Mouse (Mus musculus) intestine, embryonic 16.5 days (tissue): ENCODE measurements around the gene A230072I06Rik. TPM values are rescaled to one million over a fixed set of nuclear protein-coding genes. Genes with fewer than 3 reads are reported as not detected.

Experiments used
- ATAC-seq: fragments of 200-750 bp; cut with Nextera tagmentation; 2 replicates; pipeline ENCODE4 v1.8.0; 2017; ENCODE audit warnings: moderate TSS enrichment, moderate library complexity
- H3K27ac ChIP-seq: fragments of 300-500 bp; sonication (generic); 2 replicates; pipeline ENCODE4 v1.5.1; 2014; ENCODE audit warnings: mild to moderate bottlenecking, low read length
- H3K27me3 ChIP-seq: fragments of 300-500 bp; sonication (generic); replicated peaks from 2 replicates; pipeline ENCODE4 v1.6.1; 2014; ENCODE audit warnings: low read length, control low read depth, mixed read lengths; ENCODE audit not compliant: control insufficient read depth, insufficient read depth
- H3K36me3 ChIP-seq: fragments of 300-500 bp; sonication (generic); 2 replicates; pipeline ENCODE4 v1.6.1; 2014; ENCODE audit warnings: low read length, control low read depth; ENCODE audit not compliant: control insufficient read depth, insufficient read depth
- H3K4me1 ChIP-seq: fragments of 300-500 bp; sonication (generic); 2 replicates; pipeline ENCODE4 v1.6.1; 2014; ENCODE audit warnings: low read length, control low read depth, mixed read lengths; ENCODE audit not compliant: control insufficient read depth, insufficient read depth
- H3K4me2 ChIP-seq: fragments of 300-500 bp; sonication (generic); 2 replicates; pipeline ENCODE4 v1.6.1; 2014; ENCODE audit warnings: low read depth, low read length, control low read depth
- H3K4me3 ChIP-seq: fragments of 300-500 bp; sonication (generic); 2 replicates; pipeline ENCODE4 v1.5.1; 2014; ENCODE audit warnings: mild to moderate bottlenecking, low read length
- H3K9ac ChIP-seq: fragments of 300-500 bp; sonication (generic); 2 replicates; pipeline ENCODE4 v1.6.1; 2014; ENCODE audit warnings: low read depth, low read length
- H3K9me3 ChIP-seq: fragments of 300-500 bp; sonication (generic); 2 replicates; pipeline ENCODE4 v1.6.1; 2016; ENCODE audit warnings: low read length, control low read depth; ENCODE audit not compliant: control insufficient read depth
- WGBS: fragments of 180-500 bp; shearing (Covaris S2); extraction: QIAGEN DNeasy Blood & Tissue Kit; methylation state at CpG from one replicate; pipeline ENCODE4 v1.1.7; 2014; 5-methylcytosine and 5-hydroxymethylcytosine counted together
- polyA plus RNA-seq: library from polyadenylated mRNA; unstranded; fragments of >200 nt; fragmentation: Nextera tagmentation; extraction: Ambion mirVana; gene quantifications from 2 replicates; pipeline ENCODE4 v1.2.1, GENCODE M21; 2015

A230072I06Rik gene
- polyA plus RNA-seq, 1 experiment from 2014 or later: not detected

GRCm38 (mm10) chr8:12267863-12268262 is 10.8 kb upstream of the A230072I06Rik start:
- H3K36me3 ChIP-seq: no peaks in the 10 kb centered on the region
- WGBS: 67% methylated on average over 5 of the region's 5 CpGs
- H3K4me1 ChIP-seq: no peaks in the 10 kb centered on the region
- no peak overlapping the region for H3K27ac ChIP-seq
- ATAC-seq: no peak
- no peaks in the 10 kb centered on the region for H3K9me3 ChIP-seq
- no peak overlapping the region for H3K4me2 ChIP-seq
- no peak overlapping the region for H3K4me3 ChIP-seq
- no peak overlapping the region for H3K9ac ChIP-seq
- no peaks in the 10 kb centered on the region for H3K27me3 ChIP-seq

GRCm38 (mm10) chr8:12268306-12268829 is 10.3 kb upstream of the A230072I06Rik start:
- H3K27ac ChIP-seq: no peak overlapping the region
- WGBS: 59% methylated on average over 14 of the region's 14 CpGs
- H3K36me3 ChIP-seq: no peaks in the 10 kb centered on the region
- no peak overlapping the region for H3K4me3 ChIP-seq
- no peak overlapping the region for H3K9ac ChIP-seq
- no peaks in the 10 kb centered on the region for H3K27me3 ChIP-seq
- no peaks in the 10 kb centered on the region for H3K9me3 ChIP-seq
- H3K4me1 ChIP-seq: no peaks in the 10 kb centered on the region
- H3K4me2 ChIP-seq: no peak overlapping the region
- no peak for ATAC-seq

- no peaks in the 10 kb centered on the region for H3K27me3 ChIP-seq
- peak overlapping the region; percentile 36; the same call in 1 of the 2 replicates for H3K9ac ChIP-seq
- no peak overlapping the region for H3K4me2 ChIP-seq
- H3K4me3 ChIP-seq: no peak overlapping the region
- H3K27ac ChIP-seq: peak overlapping the region; percentile 37; the same call in 1 of the 2 replicates
- H3K4me1 ChIP-seq: peaks cover 8% of the 10 kb centered on the region
- H3K36me3 ChIP-seq: no peaks in the 10 kb centered on the region
- no peaks in the 10 kb centered on the region for H3K9me3 ChIP-seq
- WGBS: 54% methylated on average over 13 of the region's 13 CpGs
- ATAC-seq: no peak
Observed at GRCm38 (mm10) chr8:12279482-12280192, 1.0 kb downstream of the A230072I06Rik start.

- WGBS: 80% methylated on average over 22 of the region's 22 CpGs
- H3K27ac ChIP-seq: no peak overlapping the region
Observed at GRCm38 (mm10) chr8:12282128-12282527, 3.5 kb downstream of the A230072I06Rik start.

GRCm38 (mm10) chr8:12290551-12290950 is 11.9 kb downstream of the A230072I06Rik start:
- H3K4me3 ChIP-seq: no peak overlapping the region
- no peak overlapping the region for H3K9ac ChIP-seq
- H3K4me1 ChIP-seq: no peaks in the 10 kb centered on the region
- H3K36me3 ChIP-seq: no peaks in the 10 kb centered on the region
- no peaks in the 10 kb centered on the region for H3K9me3 ChIP-seq
- H3K4me2 ChIP-seq: no peak overlapping the region
- H3K27me3 ChIP-seq: no peaks in the 10 kb centered on the region
- H3K27ac ChIP-seq: no peak overlapping the region
- no peak for ATAC-seq

More at GRCm38 (mm10) chr8:12282128-12282527, 3.5 kb downstream of the A230072I06Rik start:
- Histone ChIP-seq H3K4me3 (no peak overlapping the region), H3K4me2 (no peak overlapping the region), H3K4me1 (peaks cover 8% of the 10 kb centered on the region), H3K9me3 (no peaks in the 10 kb centered on the region), H3K9ac (no peak overlapping the region), H3K27me3 (no peaks in the 10 kb centered on the region), H3K36me3 (no peaks in the 10 kb centered on the region)
- ATAC-seq: no peak

- Histone ChIP-seq H3K27ac (no peak overlapping the region), H3K27me3 (no peaks in the 10 kb centered on the region), H3K9ac (no peak overlapping the region), H3K36me3 (no peaks in the 10 kb centered on the region), H3K9me3 (no peaks in the 10 kb centered on the region), H3K4me2 (no peak overlapping the region), H3K4me3 (no peak overlapping the region), H3K4me1 (no peaks in the 10 kb centered on the region)
- 62% methylated on average over 10 of the region's 10 CpGs for WGBS
- no peak for ATAC-seq
Observed at GRCm38 (mm10) chr8:12298326-12298950, 19.8 kb downstream of the A230072I06Rik start.

GRCm38 (mm10) chr8:12301998-12302397 is 23.4 kb downstream of the A230072I06Rik start:
- no peaks in the 10 kb centered on the region for H3K9me3 ChIP-seq
- no peak overlapping the region for H3K27ac ChIP-seq

GRCm38 (mm10) chr8:12312975-12313734 is 34.5 kb downstream of the A230072I06Rik start:
- Histone ChIP-seq H3K36me3 (no peaks in the 10 kb centered on the region), H3K4me1 (no peaks in the 10 kb centered on the region), H3K27ac (no peak overlapping the region), H3K4me2 (no peak overlapping the region), H3K9ac (no peak overlapping the region), H3K9me3 (no peaks in the 10 kb centered on the region), H3K27me3 (0 out of 2 replicates have a peak, but pooled peaks cover 10% of the 10 kb centered on the region), H3K4me3 (no peak overlapping the region)
- no peak for ATAC-seq
- 38% methylated on average over 16 of the region's 16 CpGs for WGBS

More at GRCm38 (mm10) chr8:12301998-12302397, 23.4 kb downstream of the A230072I06Rik start:
- Histone ChIP-seq H3K4me2 (no peak overlapping the region), H3K9ac (no peak overlapping the region), H3K4me3 (no peak overlapping the region), H3K4me1 (no peaks in the 10 kb centered on the region), H3K27me3 (0 out of 2 replicates have a peak, but pooled peaks cover 3% of the 10 kb centered on the region), H3K36me3 (no peaks in the 10 kb centered on the region)
- ATAC-seq: no peak
- WGBS: 78% methylated on average over 14 of the region's 14 CpGs

- ATAC-seq: no peak
- no peaks in the 10 kb centered on the region for H3K4me1 ChIP-seq
- no peaks in the 10 kb centered on the region for H3K9me3 ChIP-seq
- 0 out of 2 replicates have a peak, but pooled peaks cover 10% of the 10 kb centered on the region for H3K27me3 ChIP-seq
- H3K4me2 ChIP-seq: no peak overlapping the region
- no peaks in the 10 kb centered on the region for H3K36me3 ChIP-seq
- 61% methylated on average over 11 of the region's 11 CpGs for WGBS
- H3K9ac ChIP-seq: no peak overlapping the region
- no peak overlapping the region for H3K4me3 ChIP-seq
- no peak overlapping the region for H3K27ac ChIP-seq
Observed at GRCm38 (mm10) chr8:12314258-12314657, 35.6 kb downstream of the A230072I06Rik start.
